Mouse (Mus musculus) heart, postnatal 36 days (tissue): ENCODE measurements around the gene Gm20696. TPM values are rescaled to one million over a fixed set of nuclear protein-coding genes. Genes with fewer than 3 reads are reported as not detected.

ENCODE experiments used
- DNase-seq, 2 experiments: peaks; one replicate each; pipeline ENCODE4 v3.0.0; 2021 to 2022
- intact Hi-C: fragments of 180-260 bp; cut with DNase I; formaldehyde crosslinking; loops from one replicate; pipeline ENCODE4 v1.15.1; 2025
- total RNA-seq, 2 experiments: library from RNA; stranded (reverse); gene quantifications; 2 replicates each; pipeline ENCODE4 v1.2.3; 2021

The Gm20696 gene
- total RNA-seq, 2 experiments from 2014 or later: 2.4 to 2.5 TPM

GRCm38 (mm10) chr6:99319415-99320405 lies 346.9 kb downstream of the Gm20696 start:
- no peak for DNase-seq
- intact Hi-C loops: no loop called here

- no peak for DNase-seq
- intact Hi-C loops: no loop called here
Measured at GRCm38 (mm10) chr6:99314746-99315145, 351.9 kb downstream of the Gm20696 start.

- intact Hi-C loops: no loop called here
- no peak for DNase-seq
Measured at GRCm38 (mm10) chr6:99310529-99310928, 356.1 kb downstream of the Gm20696 start.

- intact Hi-C loops: no loop called here
Measured at GRCm38 (mm10) chr6:99310171-99310500, 356.5 kb downstream of the Gm20696 start.

GRCm38 (mm10) chr6:99309466-99310170 lies 357.0 kb downstream of the Gm20696 start:
- intact Hi-C loops: no loop called here
- no peak for DNase-seq

More at GRCm38 (mm10) chr6:99310171-99310500, 356.5 kb downstream of the Gm20696 start:
- DNase-seq: no peak

GRCm38 (mm10) chr6:99305751-99306150 lies 360.8 kb downstream of the Gm20696 start:
- intact Hi-C loops: no loop called here

GRCm38 (mm10) chr6:99305236-99305635 lies 361.4 kb downstream of the Gm20696 start:
- DNase-seq: no peak
- intact Hi-C loops: no loop called here

More at GRCm38 (mm10) chr6:99305751-99306150, 360.8 kb downstream of the Gm20696 start:
- DNase-seq: no peak

GRCm38 (mm10) chr6:99302662-99303435 lies 363.7 kb downstream of the Gm20696 start:
- DNase-seq: no peak
- intact Hi-C loops: loop anchor here (2.0 kb wide), 1 partner anchor 36 kb away; no protein-coding TSS in a partner anchor

GRCm38 (mm10) chr6:99301923-99302322 lies 364.7 kb downstream of the Gm20696 start:
- intact Hi-C loops: loop anchor here (2.0 kb wide), 1 partner anchor 35 kb away; no protein-coding TSS in a partner anchor

GRCm38 (mm10) chr6:99300235-99300634 lies 366.4 kb downstream of the Gm20696 start:
- intact Hi-C loops: no loop called here
- DNase-seq: no peak

More at GRCm38 (mm10) chr6:99301923-99302322, 364.7 kb downstream of the Gm20696 start:
- no peak for DNase-seq

GRCm38 (mm10) chr6:99299196-99299595 lies 367.4 kb downstream of the Gm20696 start:
- no peak for DNase-seq
- intact Hi-C loops: no loop called here

DNA sequence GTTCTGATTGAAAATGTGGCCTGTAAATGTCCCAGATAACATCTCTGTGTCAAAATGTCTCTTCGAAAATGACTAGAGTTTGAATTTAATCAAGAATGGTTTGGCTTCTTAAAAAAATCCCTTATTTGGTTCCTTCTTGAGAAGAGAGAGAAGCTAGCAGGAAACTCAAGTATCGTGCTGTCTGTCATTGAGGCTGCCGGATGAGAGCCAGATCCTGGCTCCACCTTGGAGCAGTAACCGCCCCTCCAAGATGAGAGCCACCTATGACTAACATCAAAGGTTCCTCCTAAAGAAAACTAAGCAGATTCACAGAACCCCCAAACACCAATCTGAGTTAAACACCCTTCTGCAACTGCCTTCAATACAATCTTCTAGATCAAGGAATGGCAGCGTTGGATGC lies 369.1 kb downstream of the Gm20696 start:
- intact Hi-C loops: no loop called here

GRCm38 (mm10) chr6:99295495-99295894 lies 371.1 kb downstream of the Gm20696 start:
- intact Hi-C loops: no loop called here

More for the DNA sequence above, 369.1 kb downstream of the Gm20696 start:
- DNase-seq: no peak

GRCm38 (mm10) chr6:99289220-99289619 lies 377.4 kb downstream of the Gm20696 start:
- DNase-seq: no peak
- intact Hi-C loops: no loop called here

More at GRCm38 (mm10) chr6:99295495-99295894, 371.1 kb downstream of the Gm20696 start:
- DNase-seq: no peak

DNA sequence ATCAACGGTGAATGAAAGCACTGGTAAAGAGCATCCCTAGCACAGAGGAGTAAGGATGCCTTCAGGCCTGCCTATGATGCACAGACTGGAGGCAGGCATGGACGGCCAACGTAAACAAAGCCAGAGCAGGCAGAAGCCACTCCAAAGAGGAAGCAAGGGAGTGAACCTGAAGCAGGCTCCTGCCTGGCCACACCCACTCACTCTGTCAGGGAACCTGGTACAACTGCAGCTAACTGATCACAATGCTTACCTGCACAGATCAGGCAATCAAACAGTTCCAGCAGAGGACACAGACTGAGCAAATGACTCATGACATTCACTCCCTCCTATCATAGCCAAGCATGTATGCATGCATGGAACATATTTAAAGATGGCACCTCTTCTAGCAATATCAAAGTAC lies 381.6 kb downstream of the Gm20696 start:
- no peak for DNase-seq
- intact Hi-C loops: no loop called here

DNA sequence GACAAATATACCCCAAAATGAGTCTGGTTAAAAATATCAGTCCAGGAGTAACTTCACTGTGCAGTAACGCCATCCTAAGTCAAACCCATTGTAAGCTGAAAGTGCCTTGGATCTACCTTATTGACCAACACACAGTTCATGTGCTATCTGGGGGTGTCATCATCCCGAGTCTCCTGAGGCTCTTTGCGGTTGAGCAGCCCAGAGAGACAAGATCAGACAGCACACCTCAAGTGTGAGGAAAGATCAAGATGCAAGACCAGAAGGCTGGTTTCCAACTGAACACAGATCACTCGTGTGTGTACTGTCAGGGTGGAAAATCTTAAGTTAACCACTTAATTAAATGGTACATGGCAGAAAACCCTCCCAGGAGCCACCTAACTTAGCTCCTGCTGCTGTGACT lies 382.6 kb downstream of the Gm20696 start:
- intact Hi-C loops: no loop called here
- DNase-seq: no peak

GRCm38 (mm10) chr6:99282866-99283657 lies 383.5 kb downstream of the Gm20696 start:
- intact Hi-C loops: no loop called here
- no peak for DNase-seq

- DNase-seq: no peak
- intact Hi-C loops: no loop called here
Measured at GRCm38 (mm10) chr6:99281433-99281832, 385.2 kb downstream of the Gm20696 start.

- DNase-seq: no peak
- intact Hi-C loops: no loop called here
Measured at GRCm38 (mm10) chr6:99280619-99281018, 386.0 kb downstream of the Gm20696 start.

- DNase-seq: no peak
- intact Hi-C loops: no loop called here
Measured at GRCm38 (mm10) chr6:99277251-99277650, 389.3 kb downstream of the Gm20696 start.
